Mouse (Mus musculus) heart, postnatal 10 days (tissue): ENCODE results near the gene Coq8b. TPM values are rescaled to one million over a fixed set of nuclear protein-coding genes. Genes with fewer than 3 reads are reported as not detected.
"Not testable (repeated sequence)": the region's sequence is repeated elsewhere in the genome, so short reads cannot be mapped to it uniquely, and the experiment has no call there.

Experiments used
- DNase-seq, 2 experiments: peaks; one replicate each; pipeline ENCODE4 v3.0.0; 2021
- intact Hi-C: fragments of 180-260 bp; cut with DNase I; formaldehyde crosslinking; loops from one replicate; pipeline ENCODE4 v1.15.1; 2025
- total RNA-seq, 2 experiments: library from RNA; stranded (reverse); gene quantifications; 2 replicates each; pipeline ENCODE4 v1.2.3; 2021

Coq8b gene
- total RNA-seq, 2 experiments from 2014 or later, result 12.8 TPM

GRCm38 (mm10) chr7:27228281-27228821, 4.5 kb upstream of the Coq8b start, which contains the start of gene Itpkc:
Itpkc (minus strand) TSS chr7:27228661.
- intact Hi-C loops, result loop anchor here (2.0 kb wide), 1 partner anchor 62 kb away; the partner anchor contains the start of gene Egln2
- DNase-seq, result peak; percentile 95

- intact Hi-C loops, result loop anchor here (2.0 kb wide), 1 partner anchor 62 kb away; the partner anchor contains the start of gene Egln2
- no peak for DNase-seq
Measured at GRCm38 (mm10) chr7:27228865-27229264, 4.0 kb upstream of the Coq8b start.

- DNase-seq, result no peak
- intact Hi-C loops, result no loop called here
Measured at GRCm38 (mm10) chr7:27230781-27231180, 2.0 kb upstream of the Coq8b start.

GRCm38 (mm10) chr7:27231693-27232331, 1.0 kb upstream of the Coq8b start:
- intact Hi-C loops, result no loop called here
- DNase-seq, result peak; percentile 62 to 66

GRCm38 (mm10) chr7:27233300-27233699, 477 bp downstream of the Coq8b start:
- intact Hi-C loops, result no loop called here
- no peak for DNase-seq

GRCm38 (mm10) chr7:27235726-27236125, 2.9 kb downstream of the Coq8b start:
- DNase-seq, result no peak
- intact Hi-C loops, result no loop called here

- intact Hi-C loops, result no loop called here
- DNase-seq, result no peak
Measured at GRCm38 (mm10) chr7:27237527-27237926, 4.7 kb downstream of the Coq8b start.

GRCm38 (mm10) chr7:27238568-27238967, 5.7 kb downstream of the Coq8b start:
- no peak for DNase-seq
- intact Hi-C loops, result no loop called here

- DNase-seq, result no peak
- intact Hi-C loops, result no loop called here
Measured at GRCm38 (mm10) chr7:27243211-27243610, 10.4 kb downstream of the Coq8b start.

- intact Hi-C loops, DNase-seq: not testable (repeated sequence)
Measured at GRCm38 (mm10) chr7:27244088-27244487, 11.3 kb downstream of the Coq8b start.

GRCm38 (mm10) chr7:27249146-27249545, 16.3 kb downstream of the Coq8b start:
- DNase-seq, result no peak

GRCm38 (mm10) chr7:27249928-27250327, 17.1 kb downstream of the Coq8b start:
- DNase-seq, result no peak
- intact Hi-C loops, result no loop called here

More at GRCm38 (mm10) chr7:27249146-27249545, 16.3 kb downstream of the Coq8b start:
- intact Hi-C loops, result no loop called here

GRCm38 (mm10) chr7:27251946-27252345, 19.1 kb downstream of the Coq8b start:
- DNase-seq, result no peak
- intact Hi-C loops, result no loop called here

GRCm38 (mm10) chr7:27255721-27256120, 22.9 kb downstream of the Coq8b start:
- intact Hi-C loops, result no loop called here
- peak in 1 of 2 experiments; percentile 47 for DNase-seq

- DNase-seq, result peak; percentile 67 to 75
- intact Hi-C loops, result no loop called here
Measured at GRCm38 (mm10) chr7:27257046-27257851, 24.4 kb downstream of the Coq8b start.

- intact Hi-C loops, result no loop called here
- DNase-seq, result no peak
Measured at GRCm38 (mm10) chr7:27257852-27258204, 25.0 kb downstream of the Coq8b start.

- intact Hi-C loops, result no loop called here
- DNase-seq, result peak; percentile 94
Measured at GRCm38 (mm10) chr7:27258205-27258899, 25.5 kb downstream of the Coq8b start, which contains the start of gene Numbl. Numbl (plus strand) TSS chr7:27258433.

GRCm38 (mm10) chr7:27259271-27259721, 26.5 kb downstream of the Coq8b start:
- DNase-seq, result peak in 1 of 2 experiments; percentile 34
- intact Hi-C loops, result no loop called here

- intact Hi-C loops, result no loop called here
- DNase-seq, result no peak
Measured at GRCm38 (mm10) chr7:27259771-27260170, 26.9 kb downstream of the Coq8b start.

GRCm38 (mm10) chr7:27260856-27261255, 28.0 kb downstream of the Coq8b start:
- intact Hi-C loops, result no loop called here

GRCm38 (mm10) chr7:27261888-27262287, 29.1 kb downstream of the Coq8b start:
- no peak for DNase-seq
- intact Hi-C loops, result no loop called here

More at GRCm38 (mm10) chr7:27260856-27261255, 28.0 kb downstream of the Coq8b start:
- no peak for DNase-seq
